Mouse (Mus musculus): ENCODE data around the gene Itgb8. TPM values are rescaled to one million over a fixed set of nuclear protein-coding genes. Genes with fewer than 3 reads are reported as not detected.

Itgb8 gene
- polyA plus RNA-seq, 1 experiment from 2014 or later, result 10.2 TPM

DNA sequence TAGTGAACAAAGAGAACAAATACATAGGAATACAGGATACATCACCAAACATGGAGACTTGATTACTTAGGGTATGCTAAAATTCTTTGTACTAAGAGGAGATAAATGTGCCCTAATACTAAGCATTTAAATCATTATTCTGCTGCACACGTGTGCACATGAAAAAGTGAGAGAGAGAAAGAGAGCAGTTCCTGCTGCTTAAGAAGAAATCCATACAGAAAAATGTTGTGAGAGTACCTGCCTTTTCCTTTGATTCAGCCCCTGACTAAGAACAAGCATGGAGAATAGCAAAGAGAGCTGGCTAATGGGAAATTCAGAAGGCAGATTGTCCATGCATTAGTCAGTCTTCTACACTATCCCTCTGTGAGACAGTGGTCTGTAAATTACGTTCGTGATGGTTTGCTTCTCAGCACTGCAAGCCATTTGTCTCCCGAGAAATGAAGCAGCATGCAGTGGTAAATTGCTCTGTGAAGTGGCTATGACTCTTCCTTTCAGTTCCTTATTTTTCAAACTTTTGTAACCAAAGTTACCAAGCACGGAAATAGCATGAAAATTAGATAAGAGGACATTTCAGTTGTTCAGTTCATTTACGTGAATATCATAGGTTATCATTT lies 125.0 kb downstream of the Itgb8 start:
- ATAC-seq, result no peak
- no peaks in the 10 kb centered on the region for H3K4me1 ChIP-seq (replicated peaks; ENCODE audit: control insufficient read depth, insufficient read depth, low read length)
- no peaks in the 10 kb centered on the region for H3K36me3 ChIP-seq (ENCODE audit: control insufficient read depth, insufficient read depth)
- no peak overlapping the region for H3K9ac ChIP-seq (replicated peaks; ENCODE audit: low read depth, low read length)
- H3K4me2 ChIP-seq (ENCODE audit: low read length), result no peak overlapping the region
- H3K9me3 ChIP-seq (ENCODE audit: control insufficient read depth, low read length), result no peaks in the 10 kb centered on the region
- no peak overlapping the region for H3K4me3 ChIP-seq (replicated peaks; ENCODE audit: low read length)
- 76% methylated on average over 6 of the region's 6 CpGs for WGBS
- H3K27ac ChIP-seq (ENCODE audit: low read length), result no peak overlapping the region
- no peaks in the 10 kb centered on the region for H3K27me3 ChIP-seq (replicated peaks; ENCODE audit: control insufficient read depth, insufficient read depth, low read length)

DNA sequence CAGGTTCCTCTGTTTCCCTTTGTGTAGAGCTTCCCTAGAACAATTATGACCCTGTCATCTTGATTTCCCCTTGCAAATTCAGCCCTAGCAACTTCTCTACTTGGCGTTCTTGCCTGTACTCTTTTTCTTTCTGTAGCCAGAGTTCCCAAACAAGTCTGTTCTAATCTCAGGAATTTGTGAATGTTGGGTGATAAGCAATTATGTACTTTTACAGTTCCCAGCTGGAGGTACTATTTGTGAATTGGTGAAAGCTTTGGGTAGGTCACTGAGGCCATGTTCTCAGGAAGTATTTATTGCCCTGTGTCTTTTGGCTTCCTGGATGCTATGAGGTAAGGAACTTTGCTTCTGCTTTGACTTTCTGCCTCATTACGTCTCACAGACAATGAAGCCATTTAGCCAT lies 128.5 kb downstream of the Itgb8 start:
- no peaks in the 10 kb centered on the region for H3K36me3 ChIP-seq (ENCODE audit: control insufficient read depth, insufficient read depth)
- H3K9ac ChIP-seq (replicated peaks; ENCODE audit: low read depth, low read length), result no peak overlapping the region
- H3K27me3 ChIP-seq (replicated peaks; ENCODE audit: control insufficient read depth, insufficient read depth, low read length), result no peaks in the 10 kb centered on the region
- H3K4me3 ChIP-seq (replicated peaks; ENCODE audit: low read length), result no peak overlapping the region
- no peak overlapping the region for H3K4me2 ChIP-seq (ENCODE audit: low read length)
- no peak overlapping the region for H3K27ac ChIP-seq (ENCODE audit: low read length)
- WGBS, result 52% methylated on average over 2 of the region's 2 CpGs
- no peaks in the 10 kb centered on the region for H3K9me3 ChIP-seq (ENCODE audit: control insufficient read depth, low read length)
- ATAC-seq, result no peak
- no peaks in the 10 kb centered on the region for H3K4me1 ChIP-seq (replicated peaks; ENCODE audit: control insufficient read depth, insufficient read depth, low read length)

Other genes with a start within 250 kb of the Itgb8 start
- not detected in 2 replicates for gene Macc1, start 75.5 kb upstream of the Itgb8 start, polyA plus RNA-seq (2015; fragmentation: Nextera tagmentation; extraction: Ambion mirVana)

Data from forebrain, embryonic 16.5 days (tissue).